Mouse (Mus musculus) cerebellum, adult 11-12 months (tissue): ENCODE results near the gene Smim6.
A peak's percentile ranks its signal among the peaks of the same experiment; 100 is the strongest.

Experiments
- DNase-seq: peaks from one replicate; pipeline ENCODE4 v3.0.0; 2022

The Smim6 gene

DNA sequence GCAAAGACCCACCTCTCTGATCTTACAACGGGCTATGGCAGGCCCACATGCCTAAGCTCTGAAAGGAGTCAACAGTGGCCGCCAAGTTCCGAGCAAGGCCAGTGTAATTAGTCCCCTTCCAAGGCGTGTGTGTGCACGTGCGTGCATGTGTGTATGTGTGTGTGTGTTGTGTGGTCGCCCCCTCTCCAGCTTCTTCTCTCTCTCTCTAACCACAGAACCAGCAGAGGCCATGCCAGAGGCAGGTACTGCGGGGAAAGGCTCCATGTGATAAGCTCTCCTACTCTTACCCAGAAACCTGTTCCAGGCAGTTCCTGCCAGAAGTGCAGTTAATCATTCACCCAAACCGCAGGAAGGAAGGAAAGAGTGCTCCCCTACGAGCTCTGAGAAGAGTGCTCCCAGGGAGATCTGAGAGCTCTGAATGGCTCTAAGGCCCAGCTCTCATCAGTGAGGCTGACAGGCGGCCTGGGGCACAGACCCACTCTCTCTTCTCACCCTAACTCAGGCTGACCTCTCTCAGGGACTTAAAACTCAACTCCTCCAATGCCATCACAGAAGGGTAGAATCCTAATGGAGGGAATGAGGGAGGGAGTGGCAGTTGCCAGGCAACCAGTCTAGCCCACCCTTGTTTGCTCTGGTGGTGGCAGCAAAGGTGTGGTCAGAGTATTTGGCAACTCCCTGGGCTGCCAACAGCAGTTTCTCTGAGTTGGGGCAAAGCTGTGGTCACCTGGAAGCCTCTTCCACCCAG, at the start of gene Smim6:
Gene Smim6 (plus strand): TSS at position 386 of the 745 bp plus-strand sequence.
- DNase-seq = no peak

DNA sequence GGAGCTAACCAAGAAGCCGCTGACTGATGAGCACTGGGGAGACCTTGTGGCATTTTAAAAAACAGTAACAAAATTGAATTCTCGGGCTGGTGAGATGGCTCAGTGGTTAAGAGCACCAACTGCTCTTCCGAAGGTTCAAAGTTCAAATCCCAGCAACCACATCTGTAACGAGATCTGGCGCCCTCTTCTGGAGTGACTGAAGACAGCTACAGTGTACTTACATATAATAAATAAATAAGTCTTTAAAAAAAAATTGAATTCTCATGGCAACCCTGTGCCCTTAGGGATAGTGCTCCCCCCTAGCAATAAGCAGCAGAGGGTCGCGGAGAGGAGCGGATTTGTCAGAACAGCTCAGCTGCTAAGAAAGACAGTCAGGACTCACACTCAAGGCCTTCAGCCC, 47.9 kb upstream of the Smim6 start:
- DNase-seq = no peak

DNA sequence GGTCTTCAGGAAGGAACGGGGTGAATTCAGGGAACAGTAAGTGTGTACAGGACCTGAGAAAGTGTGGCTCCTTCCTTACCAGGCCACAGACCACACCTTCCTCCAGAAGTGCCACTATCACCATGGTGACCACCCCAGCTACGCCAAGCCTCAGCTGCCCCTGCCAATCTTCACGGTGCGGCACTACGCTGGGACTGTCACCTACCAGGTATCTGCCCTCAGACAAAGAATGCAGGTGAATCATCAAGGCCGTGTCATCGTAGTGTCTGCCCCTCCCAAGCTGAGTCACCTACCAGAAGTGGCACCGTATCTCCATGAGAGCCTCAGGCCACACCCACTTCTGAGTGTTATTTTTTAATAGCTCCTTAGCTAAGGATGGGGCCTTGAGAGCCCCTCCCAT, 42.4 kb upstream of the Smim6 start:
- DNase-seq = no peak

DNA sequence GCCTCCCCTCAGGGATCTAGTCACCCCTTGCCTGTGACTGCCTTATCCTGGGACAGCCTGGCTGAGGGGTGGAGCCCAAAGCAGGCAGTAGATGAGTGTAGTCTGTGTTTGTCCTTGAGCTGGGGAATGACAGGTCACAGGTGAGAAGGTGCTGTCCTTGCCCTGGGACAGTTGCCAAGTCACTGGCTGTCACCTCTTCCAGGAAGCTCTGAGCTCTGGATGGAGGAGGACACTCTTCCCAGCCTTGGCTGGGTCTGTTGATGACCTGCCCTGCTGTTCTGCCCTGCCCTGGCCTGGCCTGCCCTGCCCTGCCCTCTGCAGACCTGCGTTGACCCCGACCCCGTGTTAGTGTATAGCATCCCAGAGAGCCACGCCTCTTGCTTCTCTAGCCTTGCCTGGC, 39.4 kb upstream of the Smim6 start:
- DNase-seq = no peak

DNA sequence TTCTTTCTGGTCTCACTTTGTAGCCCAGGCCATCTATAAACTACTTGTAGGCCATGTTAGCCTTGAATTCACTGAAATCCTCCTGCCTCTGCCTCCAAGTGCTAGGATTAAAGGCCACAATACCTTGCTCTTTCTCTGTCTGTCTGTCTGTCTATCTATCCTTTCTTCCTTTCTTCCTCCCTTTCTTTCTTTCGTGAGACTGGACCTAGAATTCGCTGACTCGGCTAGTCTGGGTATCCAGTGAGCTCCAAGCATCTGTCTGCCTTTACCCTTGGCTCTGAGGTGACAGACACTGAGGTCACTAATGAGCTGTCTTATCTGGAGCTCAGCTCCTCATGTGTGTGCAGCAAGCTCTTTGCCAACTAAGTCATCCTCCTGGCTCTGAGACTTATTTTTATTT, 35.9 kb upstream of the Smim6 start:
- no peak for DNase-seq

DNA sequence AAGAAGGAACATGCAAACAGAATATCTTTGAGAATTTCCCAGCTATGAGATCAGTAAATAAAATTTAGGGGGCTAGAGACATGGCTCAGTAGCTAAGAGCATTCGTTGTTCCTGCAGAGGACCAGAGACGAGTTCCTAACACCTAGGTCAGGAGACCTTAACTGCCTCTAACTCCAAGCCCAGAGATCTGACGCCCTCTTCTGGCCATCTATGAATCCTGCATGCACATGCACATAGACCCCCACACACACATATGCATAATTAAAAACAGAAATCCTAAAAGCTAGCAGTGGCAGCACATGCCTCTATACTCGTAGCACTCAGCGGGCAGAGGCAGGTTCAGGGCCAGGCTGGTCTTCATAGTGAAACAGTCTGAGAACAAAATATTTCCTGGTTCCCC, 35.4 kb upstream of the Smim6 start:
- no peak for DNase-seq

DNA sequence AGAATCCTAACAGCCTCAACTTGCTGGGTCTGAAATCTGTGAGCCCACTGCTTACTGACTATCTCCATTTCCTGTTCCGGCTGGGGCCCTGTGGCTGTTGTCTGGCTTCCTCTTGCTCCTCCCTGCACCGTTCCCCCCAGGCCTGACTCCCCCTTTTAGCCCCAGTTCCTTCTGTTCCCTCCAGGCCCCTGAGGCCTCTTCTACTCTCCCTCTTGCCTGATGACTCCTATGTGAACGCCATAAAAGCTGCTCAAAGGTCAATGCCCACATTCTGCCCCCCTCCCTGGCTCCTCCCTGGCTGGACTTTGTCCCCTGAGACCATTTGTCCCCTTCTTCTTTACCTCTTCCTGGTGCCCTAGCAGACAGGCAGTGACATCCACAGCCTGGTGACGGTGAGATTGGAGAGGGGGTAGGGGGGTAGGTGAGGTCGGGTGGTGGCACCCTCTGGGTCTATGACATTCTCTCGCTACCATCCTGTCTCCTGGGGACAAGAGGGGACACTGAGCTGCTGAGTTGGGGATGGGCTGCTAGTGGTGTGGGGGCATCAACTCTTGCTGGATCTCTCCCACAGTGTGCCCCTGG, 34.6 kb upstream of the Smim6 start:
- no peak for DNase-seq

DNA sequence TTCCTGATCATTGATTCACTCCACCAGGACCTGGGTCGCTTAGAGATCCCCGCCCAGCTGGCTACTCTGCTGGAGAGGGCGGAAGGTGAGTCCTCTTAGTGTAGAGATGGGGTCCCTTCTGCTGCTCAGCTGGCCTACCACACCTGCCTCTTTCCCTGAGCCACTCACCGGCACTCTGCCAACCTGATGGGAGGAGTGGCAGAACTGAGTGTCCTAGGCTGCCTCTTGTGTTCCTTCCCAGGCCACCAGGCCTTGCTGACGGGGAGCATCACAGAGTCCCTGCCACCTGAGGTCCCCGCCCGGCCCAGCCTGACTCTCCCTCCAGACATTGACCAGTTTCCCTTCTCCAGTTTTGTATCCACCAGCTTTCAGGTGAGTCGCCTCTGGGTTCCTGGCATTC, 33.7 kb upstream of the Smim6 start:
- DNase-seq = no peak

DNA sequence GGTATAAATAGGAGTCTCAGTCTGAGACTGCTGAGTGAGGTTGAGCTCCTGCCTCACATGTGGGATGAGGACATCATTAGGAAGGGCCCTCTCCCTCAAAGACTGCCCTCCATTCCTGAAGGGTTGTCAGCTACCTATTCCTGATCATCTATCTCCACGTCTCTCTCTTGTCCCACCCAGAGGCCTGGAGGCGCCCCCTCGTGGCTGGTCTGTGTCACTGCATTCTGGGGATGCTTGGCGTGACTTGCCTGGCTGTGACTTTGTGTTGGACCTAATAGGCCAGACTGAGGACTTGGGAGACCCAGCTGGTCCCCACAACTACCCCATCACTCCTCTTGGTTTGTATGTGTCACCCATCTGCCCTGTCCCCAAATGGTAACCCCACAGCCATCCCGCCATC, 30.8 kb upstream of the Smim6 start:
- DNase-seq = no peak

DNA sequence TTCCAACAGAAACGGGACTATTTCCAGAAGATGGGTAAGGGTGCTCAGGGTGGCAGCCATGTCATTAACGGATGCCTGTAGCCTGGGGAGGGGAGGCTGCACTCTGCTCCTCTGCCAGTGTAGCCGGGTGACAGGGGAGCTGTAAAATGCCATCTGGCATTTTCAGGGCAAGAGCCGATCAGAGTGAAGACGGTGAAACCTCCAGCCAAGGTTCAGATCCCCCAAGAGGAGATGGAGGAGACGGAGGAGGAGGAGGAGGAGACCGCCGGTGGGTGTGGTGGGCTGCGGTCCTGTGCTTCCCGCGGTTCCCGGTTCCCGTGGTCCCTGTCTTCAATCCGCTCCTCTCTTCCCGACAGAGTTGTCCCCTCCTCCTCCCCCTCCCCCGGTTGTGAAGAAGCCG, 28.6 kb upstream of the Smim6 start:
- DNase-seq = no peak

DNA sequence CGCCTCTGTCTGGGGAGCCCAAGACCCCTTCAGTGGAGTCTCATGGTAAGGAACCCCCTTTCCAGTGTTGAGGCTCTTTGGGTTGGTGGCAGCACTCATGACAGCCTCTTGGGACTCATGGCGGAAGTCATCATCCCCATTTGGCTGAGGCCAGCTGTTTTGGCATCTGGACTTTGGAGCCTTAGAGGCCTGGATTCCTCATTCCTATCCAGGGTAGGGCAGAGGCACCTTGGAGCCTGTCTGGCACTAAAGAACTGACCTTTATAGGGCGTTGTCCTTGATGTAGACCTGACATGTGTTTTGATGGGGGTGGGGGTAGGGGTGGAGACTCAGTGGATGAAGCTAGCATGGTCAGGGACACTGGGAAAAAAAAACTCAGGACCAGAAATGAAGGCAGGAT, 27.5 kb upstream of the Smim6 start:
- no peak for DNase-seq

DNA sequence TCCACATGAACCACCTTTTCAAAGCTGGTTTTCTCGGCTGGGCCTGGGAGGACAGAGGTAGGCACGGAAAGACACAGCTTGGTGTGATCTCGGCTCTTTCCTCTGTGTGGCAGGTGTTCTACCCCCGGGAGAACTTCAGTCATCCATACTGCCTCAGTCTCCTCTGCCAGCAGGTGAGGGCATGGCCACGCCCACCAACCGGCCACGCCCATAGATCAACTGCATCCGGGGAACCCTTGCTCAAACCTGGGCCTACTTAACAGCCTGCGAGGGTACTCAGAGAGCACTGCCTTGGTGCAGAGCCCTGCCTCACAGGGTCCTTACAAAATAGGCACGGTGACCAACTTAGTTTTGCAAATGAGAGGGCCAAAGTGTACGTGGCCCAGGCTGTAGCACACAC, 26.5 kb upstream of the Smim6 start:
- no peak for DNase-seq

DNA sequence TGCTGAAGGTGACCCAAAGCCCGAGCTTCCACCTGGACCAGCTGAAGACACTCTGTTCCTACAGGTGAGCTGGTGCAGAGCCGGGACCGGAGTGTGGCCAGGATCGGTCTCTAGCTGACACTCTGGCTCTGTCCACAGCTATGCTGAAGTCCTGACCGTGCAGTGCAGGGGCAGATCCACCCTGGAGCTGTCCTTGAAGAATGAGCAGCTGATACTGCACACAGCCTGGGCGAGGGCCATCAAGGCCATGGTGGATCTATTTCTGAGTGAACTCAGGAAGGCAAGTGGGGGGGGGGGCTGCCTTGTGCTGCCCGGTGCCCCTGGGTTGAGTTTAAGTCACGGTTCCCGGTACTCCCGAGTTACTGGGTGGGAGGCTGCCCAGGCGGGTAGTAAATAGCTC, 25.4 kb upstream of the Smim6 start:
- no peak for DNase-seq

DNA sequence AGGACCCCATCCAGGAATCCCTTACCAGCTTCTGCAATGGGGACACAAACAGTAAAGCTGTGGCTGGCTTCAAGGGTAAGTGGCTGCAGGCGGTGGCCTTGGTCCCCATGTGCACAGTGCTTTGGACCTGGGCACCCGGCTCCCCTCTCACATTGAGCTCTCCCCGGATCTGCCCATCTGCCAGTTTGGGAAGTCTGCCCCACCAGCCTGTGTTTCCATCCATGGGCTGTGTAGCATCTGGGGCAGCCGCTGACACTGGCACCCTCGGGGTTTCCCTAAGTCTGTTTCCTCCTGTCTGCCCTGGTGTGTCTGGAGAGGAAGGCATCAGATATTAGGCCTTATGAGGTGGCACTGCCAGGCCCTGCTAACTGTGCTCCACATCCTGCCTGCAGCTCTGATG, 23.8 kb upstream of the Smim6 start:
- DNase-seq = no peak

DNA sequence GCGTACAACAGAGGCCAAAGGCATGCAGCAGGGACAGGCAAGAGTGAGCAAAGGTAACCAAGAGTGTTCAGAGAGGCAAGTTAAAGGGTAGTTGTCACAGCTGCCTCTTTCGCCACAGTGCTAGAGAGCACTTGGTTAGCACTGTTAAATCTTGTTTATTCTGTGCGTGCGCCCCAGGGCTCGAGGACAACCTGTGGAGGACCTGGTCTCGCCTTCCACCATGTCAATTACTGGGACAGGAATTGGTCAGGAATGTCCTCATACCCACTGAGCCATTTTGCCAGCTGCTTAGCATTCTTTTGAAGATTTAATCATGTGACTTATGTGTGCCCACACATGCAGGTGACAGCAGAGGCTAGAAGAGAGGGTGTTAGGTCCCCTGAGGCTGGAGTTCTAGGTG, 22.7 kb upstream of the Smim6 start:
- no peak for DNase-seq

DNA sequence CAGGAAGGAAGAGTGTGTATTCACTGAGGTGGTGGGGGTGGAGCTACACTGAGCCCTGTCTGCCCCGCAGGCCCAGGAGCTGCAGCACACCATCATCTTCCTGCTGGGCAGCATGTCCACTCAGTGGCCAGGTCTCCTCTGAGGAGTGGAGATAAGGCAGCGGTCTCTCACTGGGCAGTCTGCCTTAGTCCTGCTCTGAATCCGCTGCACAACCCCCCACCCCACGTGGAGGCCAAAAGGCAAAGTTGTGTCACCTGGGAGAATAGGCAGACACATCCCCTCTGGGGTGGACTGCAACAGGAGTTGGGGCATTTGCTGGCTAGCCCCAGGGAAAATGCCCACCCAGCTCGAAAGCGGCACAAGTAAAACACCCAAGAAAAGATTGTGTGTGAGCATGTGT, 19.6 kb upstream of the Smim6 start:
- DNase-seq = no peak

DNA sequence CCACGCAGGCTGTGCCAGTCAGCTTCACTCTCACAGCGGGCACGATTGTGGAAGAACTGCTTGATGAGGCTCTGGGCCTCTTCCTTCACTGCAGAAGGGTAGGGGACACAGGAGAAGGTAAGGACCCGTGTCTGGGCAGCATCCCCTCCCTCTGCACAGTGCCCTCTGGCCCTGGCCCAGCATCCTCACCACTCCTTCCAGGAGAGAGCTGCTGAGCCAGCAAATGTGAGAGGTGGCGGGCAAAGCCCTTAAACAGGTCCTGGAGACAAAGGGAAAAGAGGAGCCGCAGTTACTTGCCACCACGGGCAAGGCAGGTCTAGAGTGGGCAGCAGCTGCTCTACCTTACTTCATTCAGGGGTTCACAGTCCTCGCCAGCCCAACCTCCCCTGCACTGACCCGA, 18.7 kb upstream of the Smim6 start:
- no peak for DNase-seq

DNA sequence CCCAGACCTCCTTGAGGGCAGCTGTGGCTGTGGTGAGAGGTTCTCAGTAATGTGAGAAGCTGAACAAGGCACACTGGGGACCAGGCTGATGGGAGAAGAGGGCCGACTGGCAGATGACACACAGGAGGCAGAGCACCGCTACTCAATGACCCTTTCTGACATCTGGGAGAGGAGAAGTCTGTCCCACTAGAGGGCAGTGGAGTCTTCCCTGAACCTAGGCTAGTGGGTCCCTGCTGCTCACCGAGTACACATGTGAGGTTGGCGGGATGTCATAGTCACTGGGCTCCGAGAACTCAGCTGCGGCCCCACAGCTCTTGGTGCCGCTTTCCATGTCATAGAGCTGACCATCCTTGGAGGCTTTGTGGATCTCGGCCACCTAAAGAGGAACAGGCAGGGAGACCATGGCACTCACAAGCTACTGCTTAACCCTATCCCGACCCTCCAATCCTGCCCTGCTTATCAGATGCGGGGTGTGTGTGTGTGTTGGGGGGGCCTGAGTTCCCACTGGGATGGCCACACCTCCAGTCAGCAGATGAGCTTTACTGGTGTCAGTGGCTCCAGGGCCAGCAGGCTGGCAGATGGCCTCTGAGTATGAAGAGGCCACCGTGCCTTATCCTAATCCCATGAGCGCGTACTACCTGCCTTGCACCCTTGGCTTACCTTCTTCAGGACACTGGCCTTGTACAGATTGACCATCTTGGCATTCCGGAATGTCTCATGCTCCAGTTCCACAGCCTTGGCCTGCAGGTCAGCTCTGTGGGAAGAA, 16.9 kb upstream of the Smim6 start:
- DNase-seq = peak; percentile 43

DNA sequence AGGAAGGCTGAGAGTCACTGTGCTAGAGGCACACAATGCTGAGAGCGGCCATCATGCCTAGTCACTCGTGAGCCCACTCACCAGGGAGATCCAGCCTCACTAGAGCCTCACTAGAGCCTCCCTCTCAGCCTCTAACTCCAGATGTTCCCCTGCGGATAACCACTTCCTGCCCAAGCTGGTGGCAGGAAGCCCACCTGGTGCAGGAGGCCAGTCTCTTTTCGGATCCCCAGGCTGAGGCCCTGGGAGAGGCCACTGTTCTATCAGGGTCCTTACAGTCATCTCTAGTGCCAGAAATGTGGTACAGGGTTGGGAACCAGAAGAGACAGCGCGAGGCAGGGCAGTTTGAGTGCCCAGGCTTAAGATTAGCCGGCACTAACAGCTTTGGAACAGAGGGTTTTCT, 13.4 kb upstream of the Smim6 start:
- no peak for DNase-seq

DNA sequence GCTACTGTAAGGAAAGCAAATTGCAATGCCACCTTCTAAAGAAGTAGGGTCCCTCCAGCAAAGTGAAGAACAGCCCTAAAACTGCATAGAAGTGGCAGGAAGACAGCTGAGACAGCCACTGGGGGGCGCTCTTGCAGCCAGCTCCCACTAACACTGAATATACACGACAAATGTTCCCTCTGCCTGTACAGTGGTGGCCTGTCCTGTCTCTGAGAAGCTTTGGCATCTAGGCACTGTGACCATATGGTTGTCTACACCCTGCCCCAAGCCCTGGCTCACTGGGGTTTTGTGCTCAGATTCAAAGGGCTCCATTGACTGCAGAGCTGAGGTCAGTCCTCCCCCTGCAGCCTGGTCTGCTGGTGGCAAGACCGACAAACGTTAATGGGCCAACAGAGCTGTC, 12.9 kb upstream of the Smim6 start:
- DNase-seq = peak; percentile 86

DNA sequence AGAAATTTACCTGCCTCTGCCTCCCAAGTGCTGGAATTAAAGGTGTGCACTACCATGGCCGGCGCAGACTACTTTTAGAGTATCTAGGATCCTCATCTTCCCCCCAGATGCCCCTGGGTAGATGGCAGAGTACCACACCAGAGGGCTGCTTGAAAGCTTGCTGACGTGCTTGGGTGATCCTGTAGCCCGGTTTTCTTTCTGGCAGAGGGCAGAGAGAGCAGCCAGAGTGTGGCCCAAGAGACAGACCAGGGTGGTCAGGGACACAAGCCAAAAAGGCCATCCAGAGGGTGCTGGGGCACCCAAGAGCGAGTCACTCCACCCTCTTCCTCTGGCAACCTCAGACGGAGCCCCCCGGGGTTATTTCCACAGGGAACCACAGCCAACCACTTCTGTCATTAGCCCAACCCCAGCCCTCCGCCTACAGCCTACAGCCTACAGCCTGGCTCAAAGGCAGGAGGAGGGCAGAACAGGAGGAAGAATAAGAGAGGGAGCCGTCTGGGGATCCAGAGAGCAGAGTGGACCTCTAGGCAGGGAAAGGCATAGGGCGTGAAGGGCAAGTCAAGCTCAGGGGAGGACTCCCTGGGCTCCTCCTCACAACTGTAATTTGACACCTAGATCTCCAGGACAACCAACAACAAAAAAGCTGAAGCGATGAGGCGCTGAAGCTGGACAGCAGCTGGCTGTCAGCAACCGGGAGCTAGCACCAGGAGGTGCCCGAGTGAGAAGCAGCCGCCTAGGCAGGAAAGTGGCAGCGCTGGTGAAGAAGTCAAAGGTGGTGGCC, 12.1 kb upstream of the Smim6 start, which contains the start of gene Smim5:
Gene Smim5 (plus strand): TSS at position 481 of the 781 bp plus-strand sequence.
- DNase-seq = no peak

DNA sequence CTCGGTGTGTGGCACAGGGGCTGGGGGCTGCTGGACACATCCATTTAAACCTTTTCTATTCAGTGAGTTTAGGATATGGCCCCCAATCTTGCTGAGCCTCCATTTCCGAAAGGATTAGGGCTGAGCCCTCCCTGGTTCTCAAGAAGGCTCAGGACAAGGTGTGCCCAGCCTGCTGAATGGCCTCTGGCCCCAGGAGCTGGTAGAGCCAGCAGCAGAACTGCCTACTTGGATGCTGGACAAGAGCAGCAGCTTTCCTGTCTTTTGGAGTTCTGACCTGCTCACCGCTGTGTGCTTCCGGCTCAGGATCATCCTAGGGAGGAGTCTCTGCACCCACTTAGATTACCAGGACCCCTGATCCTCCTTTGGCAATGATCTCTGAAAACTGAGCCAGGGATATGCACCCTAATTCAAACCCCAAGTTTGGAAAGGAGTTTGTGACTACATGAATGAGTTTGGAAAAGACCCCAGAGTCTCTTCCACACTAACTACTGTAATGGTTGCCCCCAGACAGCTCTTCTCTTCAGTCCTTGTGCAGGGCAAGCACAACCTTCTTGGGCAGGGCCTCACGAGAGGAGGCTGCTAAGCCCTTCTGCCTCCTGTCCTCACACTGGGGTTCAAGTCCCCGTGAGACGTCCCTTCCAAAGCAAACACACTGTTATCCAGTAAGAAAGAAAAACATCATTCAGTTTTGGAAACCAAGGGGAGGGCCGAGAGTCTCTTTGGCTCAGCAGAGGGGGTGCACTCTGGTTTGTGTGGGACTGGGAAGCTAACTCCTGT, 11.1 kb upstream of the Smim6 start:
- no peak for DNase-seq
